Mouse (Mus musculus): ENCODE results near the gene Chuk. TPM values are rescaled to one million over a fixed set of nuclear protein-coding genes. Genes with fewer than 3 reads are reported as not detected.
A peak's percentile ranks its signal among the peaks of the same experiment; 100 is the strongest.

The Chuk gene
- polyA plus RNA-seq, 1 experiment from 2014 or later: 66.0 TPM

DNA sequence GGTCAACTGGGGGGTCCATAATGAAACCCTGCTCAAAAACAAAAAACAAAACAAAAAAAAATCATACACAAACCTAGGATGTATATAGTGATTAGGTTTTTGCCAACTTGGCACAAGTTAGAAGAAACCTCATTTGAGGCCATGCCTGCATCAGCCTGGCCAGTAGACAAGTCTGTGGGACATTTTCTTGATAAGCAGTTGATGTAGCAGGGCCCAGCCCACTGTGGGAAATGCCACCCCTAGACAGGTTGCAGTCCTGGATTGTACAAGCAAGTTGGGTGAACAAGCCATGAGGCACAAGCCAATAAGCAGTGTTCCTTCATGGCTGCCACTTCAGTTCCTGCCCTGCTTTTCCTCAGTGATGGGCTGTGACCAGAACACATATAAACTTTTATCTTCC, 6.4 kb downstream of the Chuk start:
- H3K9ac ChIP-seq (replicated peaks): no peak overlapping the region
- H3K4me3 ChIP-seq: no peak overlapping the region
- H3K4me1 ChIP-seq: peaks cover 7% of the 10 kb centered on the region
- no peaks in the 10 kb centered on the region for H3K9me3 ChIP-seq
- ATAC-seq (replicated peaks): no peak
- H3K27ac ChIP-seq (replicated peaks): no peak overlapping the region
- H3K4me2 ChIP-seq (replicated peaks): no peak overlapping the region
- H3K36me3 ChIP-seq: peaks cover 28% of the 10 kb centered on the region
- no peaks in the 10 kb centered on the region for H3K27me3 ChIP-seq

DNA sequence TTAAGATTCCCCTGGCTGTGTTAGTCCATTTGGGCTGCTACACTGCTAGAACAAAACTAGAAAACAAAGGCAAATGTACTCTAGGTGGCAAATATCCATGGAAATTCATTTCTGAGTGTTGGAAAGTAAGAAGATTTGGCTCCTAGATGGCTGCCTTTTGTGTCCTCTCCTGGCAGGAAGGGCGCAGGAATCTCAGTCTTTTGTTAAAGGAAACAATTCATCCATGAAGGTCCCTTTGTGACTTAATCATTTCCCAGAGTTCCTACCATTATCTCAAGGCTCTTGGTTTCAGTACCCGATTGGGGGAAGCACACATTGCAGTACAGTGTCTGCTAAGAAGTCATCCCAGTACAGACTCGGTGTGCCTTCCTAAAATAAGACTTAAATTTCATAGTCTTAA, 21.0 kb downstream of the Chuk start:
- Histone ChIP-seq H3K4me3 (no peak overlapping the region), H3K36me3 (peaks cover 62% of the 10 kb centered on the region)

DNA sequence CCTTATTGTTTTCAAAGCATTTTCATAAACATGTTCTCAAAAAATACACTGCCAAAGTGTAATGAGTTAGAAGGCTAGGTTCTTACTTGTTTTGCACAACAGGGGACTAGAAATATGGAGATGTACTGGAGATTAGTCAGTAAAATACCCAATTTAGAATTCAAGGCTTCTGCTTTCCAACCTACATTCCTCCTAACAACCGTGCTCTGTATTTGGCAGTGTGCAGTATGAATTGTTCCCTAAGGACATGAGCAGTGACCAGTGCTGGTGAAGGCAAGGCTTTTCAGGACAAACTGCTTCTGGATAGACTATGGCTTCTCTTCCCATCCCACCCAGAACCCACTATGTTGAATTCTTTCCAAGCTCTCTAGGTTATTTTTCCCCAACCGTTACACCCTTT, 26.4 kb downstream of the Chuk start:
- Histone ChIP-seq H3K36me3 (peaks cover 65% of the 10 kb centered on the region), H3K9me3 (no peaks in the 10 kb centered on the region), H3K4me1 (no peaks in the 10 kb centered on the region), H3K27me3 (no peaks in the 10 kb centered on the region), H3K4me3 (no peak overlapping the region), H3K4me2 (replicated peaks) (no peak overlapping the region), H3K27ac (replicated peaks) (no peak overlapping the region), H3K9ac (replicated peaks) (no peak overlapping the region)
- WGBS: 93% methylated on average over 2 of the region's 2 CpGs
- no peak for ATAC-seq (replicated peaks)

More for the DNA sequence above, 21.0 kb downstream of the Chuk start:
- no peaks in the 10 kb centered on the region for H3K4me1 ChIP-seq
- WGBS: 8% methylated on average over 3 of the region's 3 CpGs
- no peaks in the 10 kb centered on the region for H3K27me3 ChIP-seq
- no peak for ATAC-seq (replicated peaks)
- no peaks in the 10 kb centered on the region for H3K9me3 ChIP-seq
- H3K4me2 ChIP-seq (replicated peaks): no peak overlapping the region
- H3K9ac ChIP-seq (replicated peaks): no peak overlapping the region
- H3K27ac ChIP-seq (replicated peaks): no peak overlapping the region

DNA sequence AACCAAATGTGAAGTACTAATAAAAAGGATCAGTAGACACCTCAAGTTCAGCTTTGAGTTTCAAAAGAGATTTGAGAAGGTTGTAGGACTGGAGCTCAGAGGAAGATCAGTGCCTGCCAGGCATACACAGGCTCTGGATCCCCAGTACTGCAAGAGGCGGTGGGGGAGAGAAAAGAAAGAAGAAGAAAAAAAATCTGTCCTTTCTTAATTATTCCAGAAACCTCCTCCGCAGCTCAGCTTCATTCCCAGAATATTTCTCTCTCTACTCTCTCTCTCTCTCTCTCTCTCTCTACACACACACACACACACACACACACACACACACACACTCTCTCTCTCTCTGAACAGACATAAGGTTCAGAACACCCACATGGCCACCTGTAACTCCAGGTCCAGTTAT, 27.3 kb downstream of the Chuk start:
- WGBS: 90% methylated on average over 2 of the region's 2 CpGs
- H3K27me3 ChIP-seq: no peaks in the 10 kb centered on the region
- no peak overlapping the region for H3K27ac ChIP-seq (replicated peaks)
- no peak for ATAC-seq (replicated peaks)
- peaks cover 67% of the 10 kb centered on the region for H3K36me3 ChIP-seq
- H3K4me2 ChIP-seq (replicated peaks): no peak overlapping the region
- no peaks in the 10 kb centered on the region for H3K9me3 ChIP-seq
- H3K4me1 ChIP-seq: no peaks in the 10 kb centered on the region
- H3K4me3 ChIP-seq: no peak overlapping the region
- H3K9ac ChIP-seq (replicated peaks): no peak overlapping the region

DNA sequence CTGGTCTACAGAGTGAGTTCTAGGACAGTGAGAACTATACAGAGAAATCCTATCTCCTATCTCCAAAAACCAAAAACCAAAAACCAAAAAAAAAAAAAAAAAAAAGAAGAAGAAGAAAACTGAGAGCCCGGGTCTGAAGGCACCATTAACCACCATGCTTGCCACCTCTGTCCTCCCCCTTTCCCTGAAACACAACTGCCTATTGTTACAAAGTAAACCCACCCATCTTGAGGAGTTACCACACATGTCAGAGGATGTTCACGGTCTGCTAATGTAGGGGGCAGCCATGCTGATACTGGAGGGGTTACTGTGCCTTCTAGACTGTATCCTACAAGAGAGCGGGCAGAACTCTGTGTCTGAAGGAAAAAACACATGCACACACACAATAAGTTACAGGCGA, 30.3 kb downstream of the Chuk start:
- no peaks in the 10 kb centered on the region for H3K27me3 ChIP-seq
- WGBS: 92% methylated on average over 4 of the region's 4 CpGs
- no peaks in the 10 kb centered on the region for H3K9me3 ChIP-seq
- ATAC-seq (replicated peaks): no peak
- no peak overlapping the region for H3K27ac ChIP-seq (replicated peaks)
- no peak overlapping the region for H3K4me2 ChIP-seq (replicated peaks)
- no peaks in the 10 kb centered on the region for H3K4me1 ChIP-seq
- peaks cover 58% of the 10 kb centered on the region for H3K36me3 ChIP-seq
- no peak overlapping the region for H3K9ac ChIP-seq (replicated peaks)
- H3K4me3 ChIP-seq: no peak overlapping the region

DNA sequence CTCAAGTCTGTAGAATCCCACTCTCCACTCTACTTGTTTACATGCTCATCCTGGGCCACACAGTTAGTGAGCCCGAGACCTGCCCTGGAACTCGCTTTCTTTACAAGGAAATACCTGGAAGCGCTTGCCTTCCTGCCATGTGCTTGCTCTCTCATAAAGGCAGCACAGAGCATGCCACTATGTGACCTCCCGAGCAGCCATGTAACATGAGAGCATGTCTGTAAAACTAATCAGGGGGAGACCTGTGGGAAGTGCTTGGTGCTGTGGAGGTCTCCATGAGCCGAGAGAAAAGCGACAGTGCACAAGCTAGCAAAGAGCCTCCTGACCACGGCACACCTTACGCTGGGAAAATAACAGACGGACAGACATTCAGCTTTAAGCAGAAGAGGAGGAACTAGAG, 30.8 kb downstream of the Chuk start:
- Histone ChIP-seq H3K36me3 (peaks cover 54% of the 10 kb centered on the region), H3K27me3 (no peaks in the 10 kb centered on the region), H3K27ac (replicated peaks) (no peak overlapping the region), H3K4me1 (no peaks in the 10 kb centered on the region), H3K4me2 (replicated peaks) (no peak overlapping the region), H3K9me3 (no peaks in the 10 kb centered on the region), H3K4me3 (no peak overlapping the region), H3K9ac (replicated peaks) (no peak overlapping the region)
- 92% methylated on average over 9 of the region's 9 CpGs for WGBS
- no peak for ATAC-seq (replicated peaks)

DNA sequence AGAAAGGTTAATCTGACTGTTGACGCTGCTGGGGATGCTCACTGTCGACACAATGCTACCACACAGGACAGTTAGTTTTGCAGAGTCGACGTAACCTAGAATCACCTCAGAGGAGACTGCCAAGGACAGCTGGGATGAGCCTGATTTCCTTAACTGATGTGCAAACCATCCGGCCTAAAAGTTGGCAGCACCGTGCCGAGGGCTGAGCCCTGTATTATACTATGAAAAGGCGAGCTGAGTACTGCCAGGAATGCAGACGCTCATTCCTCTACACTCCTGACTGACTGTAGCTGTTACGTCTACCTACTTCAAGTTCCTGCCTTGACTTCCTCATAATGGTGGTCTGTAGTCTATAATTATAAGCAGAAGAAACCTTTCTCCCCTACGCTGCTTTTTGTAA, 32.3 kb downstream of the Chuk start:
- no peaks in the 10 kb centered on the region for H3K9me3 ChIP-seq
- no peak overlapping the region for H3K4me3 ChIP-seq
- H3K4me2 ChIP-seq (replicated peaks): no peak overlapping the region
- no peak overlapping the region for H3K9ac ChIP-seq (replicated peaks)
- no peaks in the 10 kb centered on the region for H3K27me3 ChIP-seq
- no peak for ATAC-seq (replicated peaks)
- WGBS: 86% methylated on average over 11 of the region's 11 CpGs
- 0 out of 2 replicates have a peak, but pooled peaks cover 2% of the 10 kb centered on the region for H3K4me1 ChIP-seq
- no peak overlapping the region for H3K27ac ChIP-seq (replicated peaks)
- peaks cover 47% of the 10 kb centered on the region for H3K36me3 ChIP-seq

DNA sequence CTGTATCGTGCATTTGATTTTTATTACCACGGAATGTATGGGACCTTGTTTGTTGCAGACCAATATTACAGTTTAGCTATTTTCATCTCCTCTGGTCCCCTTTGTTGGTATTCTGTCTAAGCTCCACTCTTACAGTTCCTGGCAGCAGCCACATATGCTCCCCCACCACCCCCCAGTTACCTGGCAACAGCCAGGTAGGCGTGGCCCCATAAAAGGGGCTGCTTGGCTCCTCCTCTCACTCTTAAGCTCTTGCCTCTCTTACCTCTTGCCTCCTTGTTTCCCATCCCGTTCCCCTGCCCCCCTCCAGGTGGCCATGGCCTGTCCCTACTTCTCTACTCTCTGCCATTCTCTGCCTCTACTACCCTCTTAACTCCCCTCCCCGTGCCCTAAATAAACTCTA, 36.1 kb downstream of the Chuk start:
- Histone ChIP-seq H3K4me1 (peaks cover 19% of the 10 kb centered on the region), H3K27ac (replicated peaks) (no peak overlapping the region), H3K36me3 (peaks cover 16% of the 10 kb centered on the region), H3K27me3 (no peaks in the 10 kb centered on the region), H3K9ac (replicated peaks) (no peak overlapping the region), H3K4me2 (replicated peaks) (no peak overlapping the region), H3K4me3 (no peak overlapping the region), H3K9me3 (no peaks in the 10 kb centered on the region)
- WGBS: 57% methylated on average over 5 of the region's 5 CpGs
- ATAC-seq (replicated peaks): no peak

DNA sequence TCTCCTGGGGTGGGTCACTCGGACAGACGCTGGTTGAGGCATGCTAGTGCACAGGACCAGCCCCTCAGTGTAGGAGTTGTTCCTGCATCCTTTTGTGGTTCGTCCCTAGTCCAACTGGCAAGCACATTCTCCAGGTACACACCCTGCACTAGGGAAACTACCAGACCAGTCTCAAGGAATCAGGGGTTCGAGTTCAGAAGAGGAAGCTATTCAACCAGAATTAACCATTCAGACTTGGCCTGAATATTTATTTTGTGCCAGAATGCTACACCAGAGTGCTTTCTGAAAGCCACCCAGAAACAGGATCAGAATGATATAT, 37.4 kb downstream of the Chuk start:
- Histone ChIP-seq H3K9me3 (no peaks in the 10 kb centered on the region), H3K4me2 (replicated peaks) (peak overlapping the region; percentile 76), H3K36me3 (peaks cover 7% of the 10 kb centered on the region), H3K9ac (replicated peaks) (peak overlapping the region; percentile 75), H3K4me1 (peaks cover 19% of the 10 kb centered on the region), H3K27me3 (no peaks in the 10 kb centered on the region), H3K4me3 (peak overlapping the region; percentile 64), H3K27ac (replicated peaks) (peak overlapping the region; percentile 63)
- no peak for ATAC-seq (replicated peaks)
- 5% methylated on average over 4 of the region's 4 CpGs for WGBS

DNA sequence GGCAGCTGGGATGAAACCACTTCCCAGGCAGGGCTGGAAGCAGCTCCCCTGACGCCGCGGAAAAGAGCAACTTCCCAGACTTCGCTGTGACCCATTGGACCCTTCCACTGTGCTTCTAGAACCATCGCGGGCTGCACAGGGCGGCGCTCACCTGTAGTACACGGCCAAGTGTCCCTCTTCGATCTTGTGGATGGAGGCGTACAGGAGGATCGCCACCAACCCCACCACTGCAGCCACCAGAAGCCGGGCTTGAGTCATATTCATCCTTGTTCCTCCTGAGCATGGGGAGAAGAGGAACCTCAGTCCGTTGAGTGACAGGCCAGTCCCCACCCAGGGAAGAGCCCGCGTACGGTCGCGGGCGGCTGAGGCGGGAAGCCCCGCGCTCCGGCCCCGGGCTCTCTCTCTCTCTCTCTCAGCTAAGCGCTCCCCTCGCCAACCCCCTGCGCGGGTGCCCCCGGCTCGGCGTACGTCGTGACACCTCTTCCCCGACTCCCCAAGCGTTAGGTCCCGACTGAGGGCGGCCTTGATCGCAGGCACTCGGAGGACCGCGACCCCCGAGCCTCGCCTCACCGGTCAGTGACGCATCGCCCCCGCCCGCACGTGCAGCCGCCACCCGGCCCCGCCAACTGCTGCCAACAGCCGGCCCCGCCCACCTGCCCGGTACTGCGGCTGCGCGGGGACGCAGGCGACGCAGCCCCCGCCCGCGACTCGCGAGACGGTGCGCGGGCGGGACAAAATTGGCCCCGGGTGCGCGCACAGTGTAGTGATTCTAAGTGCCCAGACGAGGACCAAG, 38.0 kb downstream of the Chuk start, which contains the start of gene Erlin1:
TSS of gene Erlin1 (minus strand) at position 665 of the 793 bp plus-strand sequence.
- H3K4me1 ChIP-seq: peaks cover 19% of the 10 kb centered on the region
- ATAC-seq (replicated peaks): peak; percentile 93
- H3K9ac ChIP-seq (replicated peaks): peak within 1 kb of the TSS; percentile 75
- peak within 1 kb of the TSS; percentile 63 for H3K27ac ChIP-seq (replicated peaks)
- under 1% methylated on average over 70 of the region's 75 CpGs for WGBS
- H3K27me3 ChIP-seq: no peaks in the 10 kb centered on the region
- H3K4me2 ChIP-seq (replicated peaks): peak within 1 kb of the TSS; percentile 76
- H3K36me3 ChIP-seq: peaks cover 7% of the 10 kb centered on the region; the same call in 1 of the 2 replicates
- peak within 1 kb of the TSS; percentile 64 for H3K4me3 ChIP-seq
- H3K9me3 ChIP-seq: no peaks in the 10 kb centered on the region

DNA sequence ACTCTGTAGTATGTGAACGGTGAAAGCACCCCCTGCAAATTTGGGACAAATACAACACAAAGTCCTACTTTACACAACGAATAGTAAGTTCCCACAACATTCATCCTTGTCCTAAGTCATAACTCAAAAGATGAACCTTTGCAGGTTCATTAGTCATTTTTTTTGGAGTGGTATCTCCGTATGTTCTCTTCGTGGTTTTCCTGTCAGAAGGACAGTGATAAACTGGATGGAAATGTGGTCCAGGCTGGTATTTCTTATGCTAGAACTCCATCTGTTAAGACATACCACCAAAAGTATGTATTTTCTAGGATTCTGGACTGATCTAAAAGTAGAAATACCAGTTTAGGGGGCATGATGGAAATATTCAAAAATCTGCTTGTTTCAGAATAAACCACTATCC, 39.0 kb downstream of the Chuk start:
- Histone ChIP-seq H3K27me3 (no peaks in the 10 kb centered on the region), H3K36me3 (peaks cover 5% of the 10 kb centered on the region; the same call in 1 of the 2 replicates), H3K4me2 (replicated peaks) (peak overlapping the region; percentile 76), H3K27ac (replicated peaks) (no peak overlapping the region), H3K9ac (replicated peaks) (no peak overlapping the region), H3K4me3 (peak overlapping the region; percentile 64), H3K4me1 (peaks cover 19% of the 10 kb centered on the region), H3K9me3 (no peaks in the 10 kb centered on the region)
- 77% methylated on average over 4 of the region's 4 CpGs for WGBS
- ATAC-seq (replicated peaks): no peak

DNA sequence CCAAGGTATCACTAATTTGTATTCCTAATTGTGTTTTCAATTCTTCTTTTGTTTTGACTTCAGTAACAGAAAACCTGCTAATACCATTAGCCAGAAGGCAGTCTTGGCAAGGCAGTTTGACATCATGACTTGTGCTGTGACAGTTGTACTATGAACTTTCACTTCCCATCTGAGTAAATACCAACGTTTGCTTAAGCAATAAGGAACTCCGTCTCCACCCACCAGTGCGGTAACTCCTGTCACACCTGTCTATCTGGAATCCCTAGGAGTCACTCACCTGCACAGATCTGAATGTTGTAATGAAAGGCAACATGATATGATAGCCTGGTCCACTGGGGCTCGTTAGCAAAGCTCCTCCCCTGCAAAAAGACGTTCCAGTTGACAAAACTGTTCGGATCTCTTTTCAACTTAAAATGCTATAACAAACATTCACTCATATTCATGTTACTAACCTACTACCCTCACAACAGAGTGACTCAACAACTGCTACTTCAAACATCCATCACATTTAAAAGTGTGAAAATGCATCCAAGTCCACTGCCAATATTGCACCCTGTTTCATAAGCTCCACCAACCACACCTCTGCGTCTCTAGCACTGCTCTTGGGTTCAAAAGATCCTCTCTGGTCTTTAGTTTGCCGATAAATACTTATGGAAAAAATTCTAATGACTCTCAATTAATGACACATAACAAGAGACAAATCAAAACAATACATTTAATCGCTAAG, 39.8 kb downstream of the Chuk start:
- H3K4me1 ChIP-seq: peaks cover 19% of the 10 kb centered on the region
- no peaks in the 10 kb centered on the region for H3K9me3 ChIP-seq
- ATAC-seq (replicated peaks): no peak
- H3K9ac ChIP-seq (replicated peaks): no peak overlapping the region
- H3K4me2 ChIP-seq (replicated peaks): no peak overlapping the region
- no peak overlapping the region for H3K4me3 ChIP-seq
- H3K27me3 ChIP-seq: no peaks in the 10 kb centered on the region
- no peak overlapping the region for H3K27ac ChIP-seq (replicated peaks)
- H3K36me3 ChIP-seq: peaks cover 6% of the 10 kb centered on the region; the same call in 1 of the 2 replicates
- WGBS: 73% methylated on average over 9 of the region's 9 CpGs

Measured in forebrain, embryonic 15.5 days (tissue).